Mouse (Mus musculus): ENCODE measurements at regions not wholly inside any gene's neighbourhood (a gene's known extent, or its start where the extent isn't known, plus 50 kb on each side); places are given as distances from the start of the nearest gene placed in this dataset.

DNA sequence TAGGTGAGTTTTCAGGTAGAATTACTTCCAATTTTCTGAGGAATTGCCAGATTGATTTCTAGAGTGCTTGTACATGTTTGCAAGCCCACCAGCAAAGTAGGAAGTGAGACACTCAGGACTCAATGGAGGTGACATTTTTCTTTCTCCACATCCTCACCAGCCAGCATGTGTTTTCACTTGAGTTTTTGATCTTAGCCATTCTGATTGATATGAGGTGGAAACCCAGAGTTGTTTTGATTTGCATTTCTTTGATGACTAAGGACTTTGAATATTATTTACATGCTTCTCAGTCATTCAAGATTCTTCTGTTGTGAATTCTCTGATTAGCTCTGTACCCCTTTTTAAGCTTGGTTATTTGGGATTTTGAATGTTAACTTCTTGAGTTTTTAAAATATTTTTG, 2650.2 kb downstream of the Gm37988 start:
- TF ChIP-seq CTCF (IDR thresholded peaks at IDR 0.05; ENCODE audit: control insufficient read depth, insufficient read depth, low read length) (no peak), POLR2A (IDR thresholded peaks at IDR 0.05; ENCODE audit: borderline replicate concordance, control insufficient read depth, low read depth, low read length) (no peak)
